Mouse (Mus musculus) yolk sac, embryonic 10.5 days (tissue): Measurements from ENCODE around the gene Tdrd9.
"Not testable (repeated sequence)": the region's sequence is repeated elsewhere in the genome, so short reads cannot be mapped to it uniquely, and the experiment has no call there.

Source experiments
- DNase-seq: peaks from one replicate; pipeline ENCODE4 v3.0.0-alpha.2; 2017; ENCODE audit warnings: low spot score

The Tdrd9 gene

GRCm38 (mm10) chr12:112025907-112026645 lies 54.7 kb downstream of the Tdrd9 start:
- no peak for DNase-seq

DNA sequence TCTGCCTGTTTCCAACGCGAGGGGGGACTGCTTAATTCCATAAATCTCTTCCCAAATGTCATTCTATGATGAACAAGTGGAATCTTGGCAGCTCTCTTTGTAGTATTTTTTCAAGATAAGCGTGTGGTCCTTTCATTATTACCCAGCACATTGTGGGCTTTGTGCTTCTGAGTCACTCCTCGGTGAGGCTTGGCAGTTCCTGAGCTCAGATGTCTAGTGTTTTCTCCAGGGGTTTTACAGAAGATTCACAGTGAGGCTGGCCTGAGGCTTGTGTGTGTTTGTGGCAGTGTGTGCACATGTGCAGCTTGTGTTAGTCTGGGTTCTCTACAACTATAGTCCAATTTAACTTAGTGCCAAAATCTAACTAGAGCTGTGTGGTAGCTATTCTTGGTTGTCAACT lies 56.0 kb downstream of the Tdrd9 start:
- DNase-seq: no peak

GRCm38 (mm10) chr12:112033409-112033975 lies 62.1 kb downstream of the Tdrd9 start:
- DNase-seq: no peak

- DNase-seq: not testable (repeated sequence)
Measured at GRCm38 (mm10) chr12:112035341-112036100, 64.2 kb downstream of the Tdrd9 start.

- DNase-seq: no peak
Measured at GRCm38 (mm10) chr12:112038441-112038840, 67.1 kb downstream of the Tdrd9 start.

- no peak for DNase-seq
Measured at GRCm38 (mm10) chr12:112039169-112039568, 67.8 kb downstream of the Tdrd9 start.

DNA sequence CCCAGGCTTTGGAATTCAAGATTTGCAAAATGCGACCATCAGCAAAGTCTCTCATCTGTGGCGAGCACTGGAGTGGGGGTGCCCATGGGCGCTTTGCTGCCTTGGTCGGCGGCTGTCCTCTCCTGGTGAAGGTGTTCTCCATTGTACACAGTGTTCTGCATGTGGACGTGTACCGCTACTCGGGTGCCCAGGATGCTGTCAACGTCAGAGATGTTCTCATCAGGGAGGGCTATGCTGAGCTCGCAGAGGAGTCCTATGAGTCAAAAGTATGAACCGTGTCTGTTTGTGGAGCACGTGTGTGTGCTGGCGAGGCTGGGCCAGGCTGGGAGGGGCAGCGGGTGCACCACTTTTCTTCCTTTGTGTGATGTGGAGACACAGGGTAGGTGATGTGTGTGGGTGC lies 71.3 kb downstream of the Tdrd9 start:
- DNase-seq: no peak

GRCm38 (mm10) chr12:112077651-112078050 lies 106.3 kb downstream of the Tdrd9 start:
- DNase-seq: peak; percentile 26

- DNase-seq: no peak
Measured at GRCm38 (mm10) chr12:112079911-112080310, 108.6 kb downstream of the Tdrd9 start.

GRCm38 (mm10) chr12:112080911-112081310 lies 109.6 kb downstream of the Tdrd9 start:
- no peak for DNase-seq

- DNase-seq: no peak
Measured at GRCm38 (mm10) chr12:112082241-112082640, 110.9 kb downstream of the Tdrd9 start.

DNA sequence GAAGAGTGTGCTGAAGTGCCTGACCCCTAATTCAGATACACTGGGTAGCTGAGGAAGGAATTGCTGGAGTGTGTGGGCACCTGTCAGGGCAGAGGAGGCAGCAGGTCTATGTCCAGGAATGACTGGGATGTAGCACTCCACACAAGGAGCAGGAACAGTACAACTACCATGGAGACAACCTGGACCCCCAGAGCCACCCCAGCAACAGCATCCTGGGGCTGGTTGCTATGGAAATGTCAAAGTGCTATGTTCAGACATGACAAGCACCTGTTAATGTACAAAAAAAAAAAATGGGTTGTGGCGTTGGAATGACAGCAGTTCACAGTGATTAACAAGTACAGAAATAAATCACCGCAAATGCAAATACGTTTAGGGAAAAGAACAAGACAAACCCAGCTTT lies 114.9 kb downstream of the Tdrd9 start:
- no peak for DNase-seq

DNA sequence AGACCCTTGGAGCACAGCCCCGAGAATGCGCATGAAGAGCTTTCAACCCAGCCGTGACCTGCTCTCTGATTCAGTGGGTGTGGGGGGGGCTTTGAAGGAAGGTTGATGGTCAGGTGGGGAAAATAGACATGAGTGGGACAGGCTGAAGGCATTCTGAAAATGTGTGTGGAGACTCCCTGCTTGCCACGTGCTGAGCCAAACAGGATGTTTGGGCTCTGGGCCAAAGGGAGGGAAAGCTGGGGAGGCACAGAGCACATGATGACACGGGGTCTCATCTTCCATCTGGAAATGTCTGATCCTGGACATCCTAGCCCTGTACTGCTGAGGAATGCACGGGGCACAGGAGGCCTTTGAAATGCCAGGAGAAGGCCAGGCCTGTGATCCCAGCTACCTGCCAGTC lies 115.4 kb downstream of the Tdrd9 start:
- no peak for DNase-seq

DNA sequence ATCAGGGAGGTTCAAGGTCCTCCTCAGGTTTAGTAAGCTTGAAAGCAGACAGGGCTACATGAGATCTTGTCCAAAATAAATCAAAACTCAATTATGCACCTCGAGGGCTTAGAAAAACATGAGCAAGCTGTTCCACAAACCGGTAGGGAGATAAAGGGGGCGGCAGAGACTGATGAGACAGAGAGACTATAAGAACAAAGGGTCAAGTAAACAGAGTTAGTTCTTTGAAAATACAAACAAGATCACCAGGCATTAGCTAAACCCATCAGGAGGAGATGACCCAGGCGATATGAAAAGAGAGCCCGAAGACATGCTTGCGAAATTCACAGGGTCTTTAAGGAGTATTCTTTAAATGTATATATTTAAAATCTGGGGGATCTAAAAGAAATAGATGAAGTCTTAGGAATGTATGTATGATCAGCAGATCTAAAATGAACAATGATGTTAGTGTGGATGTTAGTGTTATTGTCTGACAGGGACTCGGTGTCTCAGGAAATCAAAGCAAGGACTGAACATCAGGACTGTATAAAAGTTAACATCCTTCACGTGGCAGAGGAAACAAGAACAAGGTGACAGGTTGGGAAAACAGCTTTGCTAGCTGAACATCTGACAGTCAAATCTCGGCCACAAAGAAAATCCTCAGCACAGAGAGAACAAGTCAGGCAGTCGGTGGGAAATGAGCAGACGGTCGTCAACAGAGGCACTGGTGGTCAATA lies 117.4 kb downstream of the Tdrd9 start:
- no peak for DNase-seq

DNA sequence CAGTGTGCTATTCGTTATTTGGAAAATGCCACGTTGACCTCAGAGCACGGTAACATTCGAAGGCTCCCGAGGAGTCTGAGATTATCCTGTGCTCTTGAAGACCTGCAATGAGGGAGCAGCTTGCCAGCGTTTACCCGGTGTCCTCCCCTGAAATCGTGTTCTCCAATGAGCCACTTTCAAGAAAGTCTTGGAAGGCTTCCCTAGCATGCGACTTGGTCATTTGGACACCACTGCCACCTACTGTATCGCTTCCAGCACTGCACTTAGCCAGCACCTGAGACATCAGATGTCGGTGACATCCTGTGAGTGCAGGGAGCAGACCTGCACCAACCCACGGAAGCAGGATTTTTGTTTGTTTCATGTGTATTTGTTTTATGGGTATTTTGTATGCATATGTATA lies 119.7 kb downstream of the Tdrd9 start:
- peak; percentile 37 for DNase-seq

GRCm38 (mm10) chr12:112094261-112094880 lies 123.0 kb downstream of the Tdrd9 start:
- no peak for DNase-seq

- DNase-seq: no peak
Measured at GRCm38 (mm10) chr12:112096051-112096732, 124.8 kb downstream of the Tdrd9 start.

DNA sequence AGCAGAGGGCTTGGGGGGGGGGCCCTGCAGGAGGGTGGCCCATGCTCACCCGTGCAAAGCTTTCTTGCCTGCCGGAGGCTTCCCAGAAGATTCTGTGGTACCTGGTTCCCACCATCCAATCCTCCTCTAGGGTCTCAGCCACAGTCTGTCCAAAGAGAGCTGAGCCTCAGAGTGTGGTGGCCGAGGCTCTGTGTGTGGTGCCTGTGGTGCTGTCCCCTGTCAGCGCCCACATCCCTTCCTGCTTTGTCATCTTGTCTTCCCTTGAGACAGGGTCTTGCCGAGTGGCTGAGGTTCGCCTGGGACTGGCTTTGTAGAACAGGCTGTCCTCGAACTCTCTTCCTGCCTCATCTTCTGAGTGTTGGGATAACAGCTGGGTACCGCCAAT lies 125.4 kb downstream of the Tdrd9 start:
- DNase-seq: no peak

- no peak for DNase-seq
Measured at GRCm38 (mm10) chr12:112100106-112100505, 128.7 kb downstream of the Tdrd9 start.

GRCm38 (mm10) chr12:112101045-112101444 lies 129.7 kb downstream of the Tdrd9 start:
- no peak for DNase-seq

GRCm38 (mm10) chr12:112103179-112103578 lies 131.8 kb downstream of the Tdrd9 start:
- DNase-seq: no peak
